Mouse (Mus musculus): ENCODE data around the gene Cript. TPM values are rescaled to one million over a fixed set of nuclear protein-coding genes. Genes with fewer than 3 reads are reported as not detected.
"Not testable (repeated sequence)": the region's sequence is repeated elsewhere in the genome, so short reads cannot be mapped to it uniquely, and the experiment has no call there.

Cript gene
- polyA plus RNA-seq, 1 experiment from 2014 or later = 117 TPM

DNA sequence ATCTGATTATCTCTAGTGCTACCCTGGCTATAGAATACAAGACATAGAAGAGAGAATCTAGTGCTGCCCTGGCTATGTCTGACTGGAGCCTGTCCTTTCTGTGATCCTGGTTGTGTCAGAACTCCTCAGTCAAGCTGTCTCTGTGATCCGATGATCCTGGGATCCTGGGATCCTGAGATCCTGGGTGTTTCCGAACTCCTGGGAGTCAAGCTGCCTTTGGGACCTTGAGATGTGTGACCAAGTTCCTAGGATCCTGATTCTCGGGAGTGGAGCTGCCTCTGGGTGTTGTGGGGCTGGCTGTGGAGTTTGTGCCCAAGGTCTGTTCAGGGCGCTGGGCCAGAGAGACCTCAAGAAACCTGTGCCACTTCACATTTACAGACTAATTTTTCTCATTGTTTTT, 43.6 kb downstream of the Cript start:
- H3K27me3 ChIP-seq = no peaks in the 10 kb centered on the region
- H3K4me1 ChIP-seq = no peaks in the 10 kb centered on the region
- no peak for ATAC-seq (ENCODE audit: insufficient number of reproducible peaks, low FRiP score, low TSS enrichment, low read depth)
- no peak overlapping the region for H3K9ac ChIP-seq
- no peak overlapping the region for H3K4me2 ChIP-seq (replicated peaks)
- no peak overlapping the region for H3K27ac ChIP-seq (replicated peaks)
- H3K9me3 ChIP-seq (replicated peaks) = no peaks in the 10 kb centered on the region
- H3K4me3 ChIP-seq (replicated peaks) = no peak overlapping the region
- 88% methylated on average over 4 of the region's 4 CpGs for WGBS
- H3K36me3 ChIP-seq = no peaks in the 10 kb centered on the region

- not testable (repeated sequence) for H3K27ac ChIP-seq (replicated peaks); H3K27me3 ChIP-seq; H3K36me3 ChIP-seq; H3K4me3 ChIP-seq (replicated peaks); ATAC-seq (ENCODE audit: insufficient number of reproducible peaks, low FRiP score, low TSS enrichment, low read depth); H3K9ac ChIP-seq; H3K4me1 ChIP-seq; H3K9me3 ChIP-seq (replicated peaks); H3K4me2 ChIP-seq (replicated peaks)
- 94% methylated on average over 1 of the region's 1 CpGs for whole genome bisulfite sequencing
Observed at GRCm38 (mm10) chr17:87072183-87072582, 46.8 kb downstream of the Cript start.

- Histone ChIP-seq H3K9ac (no peak overlapping the region), H3K27ac (replicated peaks) (no peak overlapping the region), H3K27me3 (no peaks in the 10 kb centered on the region), H3K9me3 (replicated peaks) (no peaks in the 10 kb centered on the region), H3K36me3 (no peaks in the 10 kb centered on the region), H3K4me2 (replicated peaks) (no peak overlapping the region), H3K4me1 (no peaks in the 10 kb centered on the region), H3K4me3 (replicated peaks) (no peak overlapping the region)
- 45% methylated on average over 5 of the region's 5 CpGs for WGBS
- no peak for ATAC-seq (ENCODE audit: insufficient number of reproducible peaks, low FRiP score, low TSS enrichment, low read depth)
Observed at GRCm38 (mm10) chr17:87072766-87073440, 47.6 kb downstream of the Cript start.

GRCm38 (mm10) chr17:87073470-87073869, 48.1 kb downstream of the Cript start:
- Histone ChIP-seq H3K9ac (no peak overlapping the region), H3K36me3 (no peaks in the 10 kb centered on the region), H3K9me3 (replicated peaks) (no peaks in the 10 kb centered on the region), H3K27me3 (no peaks in the 10 kb centered on the region), H3K4me2 (replicated peaks) (no peak overlapping the region), H3K4me3 (replicated peaks) (no peak overlapping the region), H3K27ac (replicated peaks) (no peak overlapping the region), H3K4me1 (no peaks in the 10 kb centered on the region)
- no peak for ATAC-seq (ENCODE audit: insufficient number of reproducible peaks, low FRiP score, low TSS enrichment, low read depth)

DNA sequence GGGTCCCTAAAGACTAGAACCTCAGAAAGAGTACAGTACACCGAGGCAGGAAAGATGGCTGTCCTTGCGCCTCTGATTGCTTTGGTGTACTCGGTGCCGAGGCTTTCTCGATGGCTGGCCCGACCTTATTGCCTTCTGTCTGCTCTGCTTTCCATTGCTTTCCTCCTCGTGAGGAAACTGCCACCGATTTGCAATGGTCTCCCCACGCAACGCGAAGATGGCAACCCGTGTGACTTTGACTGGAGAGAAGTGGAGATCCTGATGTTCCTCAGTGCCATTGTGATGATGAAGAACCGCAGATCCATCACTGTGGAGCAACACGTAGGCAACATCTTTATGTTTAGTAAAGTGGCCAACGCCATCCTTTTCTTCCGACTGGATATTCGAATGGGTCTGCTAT, 52.9 kb downstream of the Cript start:
- not testable (repeated sequence) for H3K4me2 ChIP-seq (replicated peaks); H3K27ac ChIP-seq (replicated peaks); ATAC-seq (ENCODE audit: insufficient number of reproducible peaks, low FRiP score, low TSS enrichment, low read depth); H3K4me1 ChIP-seq; H3K36me3 ChIP-seq; H3K9me3 ChIP-seq (replicated peaks); H3K9ac ChIP-seq; H3K27me3 ChIP-seq; H3K4me3 ChIP-seq (replicated peaks)
- WGBS = 94% methylated on average over 17 of the region's 17 CpGs

DNA sequence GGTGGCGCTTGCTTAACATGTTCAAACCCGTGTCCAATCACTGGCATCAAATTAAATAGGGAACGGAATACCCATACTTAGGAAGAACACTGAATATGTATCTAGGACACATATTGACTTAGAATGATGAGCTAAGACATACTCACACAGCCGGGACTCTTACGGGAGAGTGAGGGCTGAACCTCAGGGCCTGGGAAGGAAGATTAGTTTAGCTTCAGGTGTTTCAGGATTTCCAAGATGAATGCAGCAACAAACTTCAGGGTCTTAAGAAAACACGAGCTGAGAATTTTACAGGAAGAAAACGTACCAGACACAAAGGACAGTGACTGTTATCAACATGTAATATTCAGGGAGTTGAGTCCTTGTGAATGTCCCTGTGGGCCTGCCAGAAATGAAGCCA, 55.4 kb downstream of the Cript start:
- Histone ChIP-seq H3K36me3 (no peaks in the 10 kb centered on the region), H3K27ac (replicated peaks) (no peak overlapping the region), H3K9ac (no peak overlapping the region), H3K4me1 (no peaks in the 10 kb centered on the region), H3K4me3 (replicated peaks) (no peak overlapping the region), H3K4me2 (replicated peaks) (no peak overlapping the region), H3K9me3 (replicated peaks) (no peaks in the 10 kb centered on the region), H3K27me3 (no peaks in the 10 kb centered on the region)
- no peak for ATAC-seq (ENCODE audit: insufficient number of reproducible peaks, low FRiP score, low TSS enrichment, low read depth)
- 82% methylated on average over 7 of the region's 7 CpGs for WGBS

DNA sequence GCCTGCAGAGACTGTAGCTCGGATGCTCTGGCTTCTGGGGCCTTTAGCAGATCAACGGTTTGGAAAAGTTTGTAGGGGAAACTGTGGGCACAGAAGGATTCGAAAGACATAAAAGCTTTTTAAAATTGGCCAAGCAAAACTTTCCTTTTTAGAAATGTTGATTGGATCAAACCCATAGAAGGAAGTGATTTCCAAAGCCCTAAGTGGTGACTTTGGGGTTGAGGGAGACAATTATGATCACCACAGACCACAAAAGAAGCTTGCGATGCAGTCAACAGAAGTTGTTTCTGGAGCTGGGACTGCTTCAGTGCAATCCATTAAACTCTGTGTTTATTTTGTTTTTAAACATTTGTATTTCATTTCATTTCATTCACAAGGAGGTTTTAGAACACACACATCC, 57.2 kb downstream of the Cript start:
- no peak for ATAC-seq (ENCODE audit: insufficient number of reproducible peaks, low FRiP score, low TSS enrichment, low read depth)
- WGBS = 60% methylated on average over 4 of the region's 4 CpGs
- Histone ChIP-seq H3K4me3 (replicated peaks) (no peak overlapping the region), H3K36me3 (no peaks in the 10 kb centered on the region), H3K4me2 (replicated peaks) (no peak overlapping the region), H3K9me3 (replicated peaks) (no peaks in the 10 kb centered on the region), H3K9ac (no peak overlapping the region), H3K4me1 (no peaks in the 10 kb centered on the region), H3K27me3 (no peaks in the 10 kb centered on the region), H3K27ac (replicated peaks) (no peak overlapping the region)

GRCm38 (mm10) chr17:87083671-87084070, 58.3 kb downstream of the Cript start:
- no peak overlapping the region for H3K4me2 ChIP-seq (replicated peaks)
- H3K36me3 ChIP-seq = no peaks in the 10 kb centered on the region
- no peak overlapping the region for H3K4me3 ChIP-seq (replicated peaks)
- H3K9ac ChIP-seq = no peak overlapping the region
- no peaks in the 10 kb centered on the region for H3K4me1 ChIP-seq
- 90% methylated on average over 5 of the region's 5 CpGs for WGBS
- H3K9me3 ChIP-seq (replicated peaks) = no peaks in the 10 kb centered on the region
- H3K27me3 ChIP-seq = no peaks in the 10 kb centered on the region
- ATAC-seq (ENCODE audit: insufficient number of reproducible peaks, low FRiP score, low TSS enrichment, low read depth) = no peak
- no peak overlapping the region for H3K27ac ChIP-seq (replicated peaks)

Other genes starting within 250 kb of the Cript start
- gene Tmem247, start 108.2 kb upstream of the Cript start, polyA plus RNA-seq (2015; fragmentation: Nextera tagmentation; extraction: Ambion mirVana) = not detected in 2 replicates
- gene Atp6v1e2, start 77.7 kb upstream of the Cript start, polyA plus RNA-seq (2015; fragmentation: Nextera tagmentation; extraction: Ambion mirVana) = not detected in 2 replicates
- gene Rhoq, start 62.5 kb upstream of the Cript start, polyA plus RNA-seq (2015; fragmentation: Nextera tagmentation; extraction: Ambion mirVana) = 24.2 and 28.1 TPM in 2 replicates
- 25.6 and 28.4 TPM in 2 replicates for gene Pigf, start 144 bp upstream of the Cript start, polyA plus RNA-seq (2015; fragmentation: Nextera tagmentation; extraction: Ambion mirVana)
- gene Socs5, start 82.1 kb downstream of the Cript start, polyA plus RNA-seq (2015; fragmentation: Nextera tagmentation; extraction: Ambion mirVana) = 20.6 and 21.3 TPM in 2 replicates
- gene Mcfd2, start 240.4 kb downstream of the Cript start, polyA plus RNA-seq (2015; fragmentation: Nextera tagmentation; extraction: Ambion mirVana) = 102 and 104 TPM in 2 replicates